Comparison of ENCODE assay signal across 12 mouse cellular contexts in the genomic region with DNA sequence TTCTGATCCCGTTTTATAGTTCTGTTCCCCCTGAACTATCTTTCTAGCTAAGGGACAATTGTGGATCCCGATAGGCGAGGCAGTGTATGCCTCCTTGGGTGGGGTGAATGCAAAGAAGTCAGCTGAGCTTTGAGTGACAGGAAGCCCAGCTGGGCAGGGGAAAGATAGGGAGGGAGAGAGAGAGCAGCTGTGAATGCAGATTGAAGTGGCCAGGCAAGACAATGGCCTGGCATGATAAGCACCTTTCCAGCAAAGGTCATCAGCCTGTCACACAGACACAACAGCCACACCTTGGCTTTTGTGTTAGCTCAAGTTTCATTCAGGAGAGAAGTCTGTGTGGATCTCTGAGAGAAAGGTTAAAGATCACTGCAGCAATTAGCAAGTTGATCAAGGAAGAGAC.
DNase-seq lines count a peak whose midpoint lies in the region; ATAC-seq and TF ChIP-seq lines count a peak whose summit lies in the region.
"Had no signal": no experiment of that assay in that cellular context is flagged by ENCODE, and none has a peak within 500 bp of the region (broad histone marks: within the 10 kb centered on the region; RNA-seq: fewer than 3 reads in every experiment).

No protein-coding gene starts in this region.

- H3K27ac ChIP-seq in heart, embryonic 12.5 days (ENCODE audit: poor library complexity, severe bottlenecking), result peak overlapping the region; percentile 55; the same call in 1 of the 2 replicates
- H3K27ac ChIP-seq: forebrain, embryonic 15.5 days; kidney, postnatal 0 days had no signal

- peak; percentile 93 for ATAC-seq in heart, embryonic 12.5 days (ENCODE audit: insufficient number of reproducible peaks, low FRiP score)
- ATAC-seq: forebrain, embryonic 15.5 days had no signal

- no peaks in the 10 kb centered on the region for H3K27me3 ChIP-seq in heart, embryonic 12.5 days (replicated peaks)
- no peaks in the 10 kb centered on the region for H3K27me3 ChIP-seq in C2C12 (ENCODE audit: control insufficient read depth, insufficient read depth, insufficient read length)

- H3ac ChIP-seq in C2C12 (ENCODE audit: control insufficient read depth, insufficient read length, low read depth), result no peak overlapping the region

- no peaks in the 10 kb centered on the region for H3K36me3 ChIP-seq in heart, embryonic 12.5 days
- H3K36me3 ChIP-seq in C2C12 (ENCODE audit: control insufficient read depth, insufficient read depth), result no peaks in the 10 kb centered on the region
- H3K36me3 ChIP-seq: forebrain, embryonic 15.5 days had no signal

- H3K9ac ChIP-seq in heart, embryonic 12.5 days, result no peak overlapping the region
- H3K9ac ChIP-seq: forebrain, embryonic 15.5 days had no signal

- WGBS in heart, embryonic 12.5 days, result 12% methylated on average over 3 of the region's 3 CpGs

- H3K9me3 ChIP-seq in heart, embryonic 12.5 days (replicated peaks), result no peaks in the 10 kb centered on the region
- H3K9me3 ChIP-seq: forebrain, embryonic 15.5 days had no signal

- 0 out of 2 replicates have a peak overlapping the region, but pooled peaks have one; percentile 10 for H3K4me2 ChIP-seq in heart, embryonic 12.5 days
- H3K4me2 ChIP-seq: forebrain, embryonic 15.5 days had no signal

- no peaks in the 10 kb centered on the region for H3K79me2 ChIP-seq in C2C12 (ENCODE audit: control insufficient read depth, insufficient read depth)

- H3K79me3 ChIP-seq in C2C12 (ENCODE audit: low read depth), result peaks cover 2% of the 10 kb centered on the region

- H3K4me3 ChIP-seq in heart, embryonic 12.5 days, result no peak overlapping the region
- H3K4me3 ChIP-seq in C2C12 (ENCODE audit: insufficient read depth, poor library complexity, severe bottlenecking), result no peak overlapping the region
- H3K4me3 ChIP-seq: forebrain, embryonic 15.5 days had no signal

- H3K4me1 ChIP-seq in heart, embryonic 12.5 days (replicated peaks), result peaks cover 16% of the 10 kb centered on the region
- H3K4me1 ChIP-seq: forebrain, embryonic 15.5 days had no signal

- no peak for TF ChIP-seq CTCF in C2C12 (IDR thresholded peaks at IDR 0.05; ENCODE audit: control insufficient read depth, insufficient read depth, insufficient read length)

- no peak for DNase-seq in heart, adult 9 months (ENCODE audit: low spot score in 2 of 2)
- DNase-seq in ZHBTc4 (ENCODE audit: low read depth, low spot score), result peak; percentile 94
- DNase-seq in heart, postnatal 4 days, result peak; percentile 13
- no peak for DNase-seq in layer of hippocampus, adult 9-10 months (ENCODE audit: low spot score)
- no peak for DNase-seq in kidney, adult 8-10 months
- DNase-seq in ovary, postnatal 14 days (ENCODE audit: low spot score), result no peak
- DNase-seq: lung, adult 2 months; right cerebral cortex, adult 18-20 months had no signal

TF ChIP-seq in C2C12, 6 proteins besides CTCF, POLR2A, EP300 and RAD21:
- TF ChIP-seq CEBPB (IDR thresholded peaks at IDR 0.05; ENCODE audit: low read depth), result no peak
- peak; percentile 25 for TF ChIP-seq MYOD1 (IDR thresholded peaks at IDR 0.05; ENCODE audit: control insufficient read depth, insufficient read length, low read depth)
- TF ChIP-seq FOSL1 (IDR thresholded peaks at IDR 0.05; ENCODE audit: insufficient read depth, low read length, poor library complexity, severe bottlenecking), result no peak
- no peak for TF ChIP-seq USF1 (IDR thresholded peaks at IDR 0.05; ENCODE audit: low read depth)
- TF ChIP-seq MAX (IDR thresholded peaks at IDR 0.05), result no peak
- no peak for TF ChIP-seq MYOG (IDR thresholded peaks at IDR 0.05; ENCODE audit: control insufficient read depth, extremely low read depth, insufficient read length)

Comparison
In these comparisons a context has a peak if more than half of its experiments do, and no peak if none do; other contexts are left out.
1. DNase-seq: peak in ZHBTc4 (single experiment) and heart, postnatal 4 days (single experiment); none in heart, adult 9 months (0 of 2), layer of hippocampus, adult 9-10 months (single experiment), kidney, adult 8-10 months (0 of 2) and ovary, postnatal 14 days (single experiment).